Mouse (Mus musculus) lung, postnatal 0 days (tissue): ENCODE measurements around the gene C130026I21Rik.
"Not testable (repeated sequence)": the region's sequence is repeated elsewhere in the genome, so short reads cannot be mapped to it uniquely, and the experiment has no call there.

Source experiments
- CTCF ChIP-seq: IDR thresholded peaks from 2 replicates; pipeline ENCODE4 v1.5.1; 2016; ENCODE audit warnings: antibody characterized with exemption, mild to moderate bottlenecking
- EP300 ChIP-seq: IDR thresholded peaks from 2 replicates; pipeline ENCODE4 v1.6.1; 2016; ENCODE audit warnings: antibody characterized with exemption, mild to moderate bottlenecking, control low read depth

- not testable (repeated sequence) for TF ChIP-seq EP300, CTCF
Measured at GRCm38 (mm10) chr1:85251211-85251610, 19.2 kb downstream of the C130026I21Rik start.
